Comparison of ENCODE assay signal across 15 mouse cellular contexts in genomic region chr16:33080063-33080462, GRCm38 (mm10).
"Had no signal": no experiment of that assay in that cellular context is flagged by ENCODE, and none has a peak within 500 bp of the region (broad histone marks: within the 10 kb centered on the region; RNA-seq: fewer than 3 reads in every experiment).

No protein-coding gene starts in this region.

- H3K4me3 ChIP-seq: midbrain, embryonic 10.5 days; midbrain, embryonic 12.5 days; neural tube, embryonic 12.5 days; stomach, embryonic 15.5 days had no signal

- H3K36me3 ChIP-seq: stomach, embryonic 15.5 days had no signal

- H3K9me3 ChIP-seq: midbrain, embryonic 10.5 days; midbrain, embryonic 12.5 days; neural tube, embryonic 12.5 days; stomach, embryonic 15.5 days had no signal

- H3K4me2 ChIP-seq: lung, embryonic 14.5 days; midbrain, embryonic 12.5 days; neural tube, embryonic 12.5 days; stomach, embryonic 15.5 days had no signal

- H3K27ac ChIP-seq: liver, embryonic 14.5 days; midbrain, embryonic 10.5 days; midbrain, embryonic 12.5 days; neural tube, embryonic 12.5 days; stomach, embryonic 15.5 days; stomach, postnatal 0 days had no signal

- DNase-seq: lung, adult 18-20 months; lung, embryonic 14.5 days; lung, postnatal 14 days; midbrain, embryonic 14.5 days; right cerebral cortex, postnatal 14 days; thymus, adult 2 months; thymus, postnatal 25 days; thymus, postnatal 4 days had no signal

- H3K4me1 ChIP-seq: midbrain, embryonic 10.5 days; midbrain, embryonic 12.5 days; neural tube, embryonic 12.5 days; stomach, embryonic 15.5 days had no signal

- ATAC-seq: midbrain, embryonic 16.5 days had no signal

- H3K27me3 ChIP-seq: midbrain, embryonic 12.5 days; neural tube, embryonic 12.5 days; stomach, embryonic 15.5 days had no signal

- H3K9ac ChIP-seq: liver, embryonic 14.5 days; lung, embryonic 14.5 days; midbrain, embryonic 12.5 days; neural tube, embryonic 12.5 days; stomach, embryonic 15.5 days had no signal
